Mouse (Mus musculus) embryonic facial prominence, embryonic 13.5 days (tissue): Measurements from ENCODE around the gene Mrgprx2. TPM values are rescaled to one million over a fixed set of nuclear protein-coding genes. Genes with fewer than 3 reads are reported as not detected.
"Not testable (repeated sequence)": the region's sequence is repeated elsewhere in the genome, so short reads cannot be mapped to it uniquely, and the experiment has no call there.

Experiments used
- ATAC-seq: fragments of 200-750 bp; cut with Nextera tagmentation; 2 replicates; pipeline ENCODE4 v1.8.0; 2017; ENCODE audit warnings: low read depth; ENCODE audit not compliant: insufficient number of reproducible peaks, insufficient read depth, low FRiP score, low TSS enrichment
- H3K27ac ChIP-seq: fragments of 300-500 bp; sonication (generic); 2 replicates; pipeline ENCODE4 v1.5.1; 2015; ENCODE audit warnings: moderate library complexity, mild to moderate bottlenecking, inconsistent platforms
- H3K27me3 ChIP-seq: fragments of 300-500 bp; sonication (generic); 2 replicates; pipeline ENCODE4 v1.6.1; 2015; ENCODE audit warnings: mild to moderate bottlenecking, inconsistent platforms
- H3K36me3 ChIP-seq: fragments of 300-500 bp; sonication (generic); 2 replicates; pipeline ENCODE4 v1.6.1; 2015; ENCODE audit warnings: mild to moderate bottlenecking, inconsistent platforms
- H3K4me1 ChIP-seq: fragments of 300-500 bp; sonication (generic); 2 replicates; pipeline ENCODE4 v1.6.1; 2015; ENCODE audit warnings: inconsistent platforms
- H3K4me2 ChIP-seq: fragments of 300-500 bp; sonication (generic); 2 replicates; pipeline ENCODE4 v1.6.1; 2015; ENCODE audit warnings: moderate library complexity, mild to moderate bottlenecking, inconsistent platforms
- H3K4me3 ChIP-seq: fragments of 300-500 bp; sonication (generic); 2 replicates; pipeline ENCODE4 v1.5.1; 2015; ENCODE audit warnings: mild to moderate bottlenecking, inconsistent platforms
- H3K9ac ChIP-seq: fragments of 300-500 bp; sonication (generic); 2 replicates; pipeline ENCODE4 v1.6.1; 2015; ENCODE audit warnings: mild to moderate bottlenecking, inconsistent platforms
- H3K9me3 ChIP-seq: fragments of 300-500 bp; sonication (generic); 2 replicates; pipeline ENCODE4 v1.6.1; 2016; ENCODE audit warnings: inconsistent platforms
- WGBS: fragments of 180-500 bp; shearing (Covaris S2); methylation state at CpG from one replicate; pipeline ENCODE4 v1.1.7; 2015; ENCODE audit warnings: mixed read lengths; 5-methylcytosine and 5-hydroxymethylcytosine counted together
- polyA plus RNA-seq: library from polyadenylated mRNA; unstranded; fragments of >200 nt; fragmentation: Nextera tagmentation; extraction: Ambion mirVana; gene quantifications from 2 replicates; pipeline ENCODE4 v1.2.1, GENCODE M21; 2015

The Mrgprx2 gene
- polyA plus RNA-seq, result not detected in 2 replicates

DNA sequence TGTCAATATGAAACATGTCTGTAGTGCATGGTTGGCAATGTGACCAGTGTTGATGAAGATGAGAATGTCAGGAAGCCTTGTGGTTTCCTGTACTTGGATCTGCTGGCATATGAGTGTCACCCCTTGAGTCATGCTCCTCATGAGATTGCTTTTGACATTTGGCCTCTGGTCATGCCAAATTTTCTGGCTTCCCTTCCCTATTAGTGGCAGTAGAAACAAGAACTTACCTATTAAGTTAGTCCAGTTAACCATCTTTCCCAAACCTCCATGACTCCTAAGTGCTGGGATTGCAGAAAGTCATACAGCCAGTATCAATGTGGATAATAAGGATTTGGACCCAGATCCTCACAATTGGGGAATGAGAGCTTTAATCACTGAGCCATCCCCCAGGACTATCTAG is at the start of gene Mrgprx2:
Gene Mrgprx2 (minus strand): TSS at position 101 of the 400 bp plus-strand sequence.
- no peak within 1 kb of the TSS for H3K9ac ChIP-seq
- H3K27ac ChIP-seq, result no peak within 1 kb of the TSS
- peaks cover 3% of the 10 kb centered on the region; the same call in 1 of the 2 replicates for H3K9me3 ChIP-seq
- no peak within 1 kb of the TSS for H3K4me3 ChIP-seq
- H3K4me1 ChIP-seq, result no peaks in the 10 kb centered on the region
- H3K27me3 ChIP-seq, result no peaks in the 10 kb centered on the region
- no peak for ATAC-seq
- H3K36me3 ChIP-seq, result no peaks in the 10 kb centered on the region
- no peak within 1 kb of the TSS for H3K4me2 ChIP-seq

DNA sequence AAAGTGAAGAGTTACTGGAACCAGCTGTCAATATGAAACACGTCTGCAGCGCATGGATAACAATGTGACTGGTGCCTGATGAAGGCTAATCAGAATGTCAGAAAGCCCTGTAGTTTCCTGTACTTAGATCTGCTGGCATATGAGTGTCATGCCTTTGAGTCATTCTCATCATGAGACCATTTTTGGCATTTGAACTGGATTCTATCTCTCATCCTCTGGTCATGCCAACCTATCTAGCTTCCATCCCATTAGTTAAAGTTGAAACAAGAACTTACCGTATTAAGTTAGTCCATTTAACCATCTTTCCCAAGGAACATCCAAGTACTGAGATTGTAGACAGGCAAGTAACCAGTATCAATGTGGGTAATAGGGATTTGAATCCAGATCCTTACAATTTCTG is 42.9 kb downstream of the Mrgprx2 start, which contains the start of gene Mrgprb1:
Gene Mrgprb1 (minus strand): TSS at position 101 of the 400 bp plus-strand sequence.
- 82% methylated on average over 3 of the region's 3 CpGs for WGBS
- Histone ChIP-seq H3K4me2 (no peak within 1 kb of the TSS), H3K36me3 (no peaks in the 10 kb centered on the region)

GRCm38 (mm10) chr7:48436581-48436980 is 62.5 kb downstream of the Mrgprx2 start:
- ATAC-seq, result no peak
- Histone ChIP-seq H3K27ac (no peak overlapping the region), H3K27me3 (no peaks in the 10 kb centered on the region), H3K9me3 (peaks cover 10% of the 10 kb centered on the region; the same call in 1 of the 2 replicates), H3K4me3 (no peak overlapping the region), H3K4me2 (no peak overlapping the region), H3K9ac (no peak overlapping the region), H3K4me1 (no peaks in the 10 kb centered on the region), H3K36me3 (no peaks in the 10 kb centered on the region)
- WGBS, result 52% methylated on average over 3 of the region's 3 CpGs

More for the DNA sequence above, 42.9 kb downstream of the Mrgprx2 start, which contains the start of gene Mrgprb1:
- no peaks in the 10 kb centered on the region for H3K4me1 ChIP-seq
- no peak within 1 kb of the TSS for H3K4me3 ChIP-seq
- no peaks in the 10 kb centered on the region for H3K27me3 ChIP-seq
- no peak within 1 kb of the TSS for H3K27ac ChIP-seq
- H3K9me3 ChIP-seq, result peaks cover 11% of the 10 kb centered on the region
- no peak for ATAC-seq
- H3K9ac ChIP-seq, result no peak within 1 kb of the TSS

DNA sequence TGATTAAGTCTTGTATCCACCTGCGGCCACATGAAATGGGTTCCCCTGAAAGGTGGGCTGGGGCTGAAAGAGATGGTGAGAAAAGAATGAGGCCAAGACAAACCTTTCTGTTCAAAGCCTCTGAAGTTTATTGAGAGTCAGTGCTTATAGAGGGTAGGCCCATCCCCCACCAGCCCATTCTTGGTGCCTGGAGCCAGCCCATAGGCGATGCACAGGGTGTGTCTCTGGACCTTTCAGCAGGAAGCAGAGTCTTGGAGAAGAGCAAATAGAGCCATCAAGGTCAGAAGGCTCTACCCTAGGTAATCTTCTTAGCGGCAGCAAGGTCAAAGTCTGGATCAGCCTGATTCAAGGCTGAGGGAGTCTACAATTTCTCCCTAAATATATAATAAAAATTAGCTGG is 63.2 kb downstream of the Mrgprx2 start:
- H3K27ac ChIP-seq, H3K9ac ChIP-seq, H3K9me3 ChIP-seq, ATAC-seq, H3K4me1 ChIP-seq, H3K36me3 ChIP-seq, H3K4me3 ChIP-seq, H3K4me2 ChIP-seq, H3K27me3 ChIP-seq: not testable (repeated sequence)
- WGBS, result 82% methylated on average over 3 of the region's 3 CpGs

Other genes with a start within 250 kb of the Mrgprx2 start
- not detected in 2 replicates for gene Mrgprb8, start 110.8 kb downstream of the Mrgprx2 start, polyA plus RNA-seq
- not detected in 2 replicates for gene Mrgprb1, start 43.0 kb downstream of the Mrgprx2 start, polyA plus RNA-seq
- not detected in 2 replicates for gene Mrgprb2, start 58.8 kb upstream of the Mrgprx2 start, polyA plus RNA-seq
- gene Mrgprb3, start 144.5 kb upstream of the Mrgprx2 start, polyA plus RNA-seq, result not detected in 2 replicates